Mouse (Mus musculus): Measurements from ENCODE around the gene Ifitm5. TPM values are rescaled to one million over a fixed set of nuclear protein-coding genes. Genes with fewer than 3 reads are reported as not detected.

The Ifitm5 gene
- total RNA-seq, 1 experiment from 2014 or later: 18.0 TPM

GRCm38 (mm10) chr7:140967862-140968591 lies 17.9 kb upstream of the Ifitm5 start:
- peak; percentile 50 for ATAC-seq (ENCODE audit: extremely low read depth, insufficient number of reproducible peaks, low FRiP score, poor library complexity, severe bottlenecking)

- no peak for ATAC-seq (ENCODE audit: extremely low read depth, insufficient number of reproducible peaks, low FRiP score, poor library complexity, severe bottlenecking)
Observed at GRCm38 (mm10) chr7:140966921-140967320, 16.8 kb upstream of the Ifitm5 start, which contains the start of gene Ifitm1. Ifitm1 (plus strand) TSS chr7:140967221.

- no peak for ATAC-seq (ENCODE audit: extremely low read depth, insufficient number of reproducible peaks, low FRiP score, poor library complexity, severe bottlenecking)
Observed at GRCm38 (mm10) chr7:140962733-140963132, 12.6 kb upstream of the Ifitm5 start.

- ATAC-seq (ENCODE audit: extremely low read depth, insufficient number of reproducible peaks, low FRiP score, poor library complexity, severe bottlenecking): no peak
Observed at GRCm38 (mm10) chr7:140961416-140961815, 11.3 kb upstream of the Ifitm5 start.

- no peak for ATAC-seq (ENCODE audit: extremely low read depth, insufficient number of reproducible peaks, low FRiP score, poor library complexity, severe bottlenecking)
Observed at GRCm38 (mm10) chr7:140960026-140960425, 9.9 kb upstream of the Ifitm5 start.

GRCm38 (mm10) chr7:140959181-140959901 lies 9.2 kb upstream of the Ifitm5 start:
- ATAC-seq (ENCODE audit: extremely low read depth, insufficient number of reproducible peaks, low FRiP score, poor library complexity, severe bottlenecking): peak; percentile 28; the same call in 1 of the 2 replicates

GRCm38 (mm10) chr7:140956556-140956869 lies 6.4 kb upstream of the Ifitm5 start:
- no peak for ATAC-seq (ENCODE audit: extremely low read depth, insufficient number of reproducible peaks, low FRiP score, poor library complexity, severe bottlenecking)

GRCm38 (mm10) chr7:140955758-140956555 lies 5.9 kb upstream of the Ifitm5 start, which contains the start of the genes Gm45717 and Ifitm2:
Gm45717 (minus strand) TSS chr7:140955937.
Ifitm2 (minus strand) TSS chr7:140955987.
- peak; percentile 21; the same call in 1 of the 2 replicates for ATAC-seq (ENCODE audit: extremely low read depth, insufficient number of reproducible peaks, low FRiP score, poor library complexity, severe bottlenecking)

- no peak for ATAC-seq (ENCODE audit: extremely low read depth, insufficient number of reproducible peaks, low FRiP score, poor library complexity, severe bottlenecking)
Observed at GRCm38 (mm10) chr7:140955342-140955741, 5.3 kb upstream of the Ifitm5 start.

GRCm38 (mm10) chr7:140954733-140955071 lies 4.6 kb upstream of the Ifitm5 start:
- peak; percentile 16; the same call in 1 of the 2 replicates for ATAC-seq (ENCODE audit: extremely low read depth, insufficient number of reproducible peaks, low FRiP score, poor library complexity, severe bottlenecking)

- peak; percentile 64 for ATAC-seq (ENCODE audit: extremely low read depth, insufficient number of reproducible peaks, low FRiP score, poor library complexity, severe bottlenecking)
Observed at GRCm38 (mm10) chr7:140953800-140954732, 4.0 kb upstream of the Ifitm5 start.

- no peak for ATAC-seq (ENCODE audit: extremely low read depth, insufficient number of reproducible peaks, low FRiP score, poor library complexity, severe bottlenecking)
Observed at GRCm38 (mm10) chr7:140953133-140953532, 3.0 kb upstream of the Ifitm5 start.

GRCm38 (mm10) chr7:140952441-140952840 lies 2.4 kb upstream of the Ifitm5 start:
- ATAC-seq (ENCODE audit: extremely low read depth, insufficient number of reproducible peaks, low FRiP score, poor library complexity, severe bottlenecking): no peak

GRCm38 (mm10) chr7:140951765-140952164 lies 1.7 kb upstream of the Ifitm5 start:
- ATAC-seq (ENCODE audit: extremely low read depth, insufficient number of reproducible peaks, low FRiP score, poor library complexity, severe bottlenecking): no peak

- no peak for ATAC-seq (ENCODE audit: extremely low read depth, insufficient number of reproducible peaks, low FRiP score, poor library complexity, severe bottlenecking)
Observed at GRCm38 (mm10) chr7:140951051-140951450, 960 bp upstream of the Ifitm5 start.

GRCm38 (mm10) chr7:140949255-140949654 lies 836 bp downstream of the Ifitm5 start:
- ATAC-seq (ENCODE audit: extremely low read depth, insufficient number of reproducible peaks, low FRiP score, poor library complexity, severe bottlenecking): no peak

- ATAC-seq (ENCODE audit: extremely low read depth, insufficient number of reproducible peaks, low FRiP score, poor library complexity, severe bottlenecking): no peak
Observed at GRCm38 (mm10) chr7:140948161-140948560, 1.9 kb downstream of the Ifitm5 start.

GRCm38 (mm10) chr7:140946980-140947379 lies 3.1 kb downstream of the Ifitm5 start:
- peak; percentile 83 for ATAC-seq (ENCODE audit: extremely low read depth, insufficient number of reproducible peaks, low FRiP score, poor library complexity, severe bottlenecking)

Measured in neutrophil, adult 5-6 weeks (primary cell).